Mouse (Mus musculus) hindbrain, embryonic 16.5 days (tissue): ENCODE data around the gene Cnot1. TPM values are rescaled to one million over a fixed set of nuclear protein-coding genes. Genes with fewer than 3 reads are reported as not detected.

Source experiments
- ATAC-seq: fragments of 200-750 bp; cut with Nextera tagmentation; 2 replicates; pipeline ENCODE4 v1.8.0; 2017; ENCODE audit warnings: moderate TSS enrichment, moderate library complexity
- H3K27ac ChIP-seq: fragments of 300-500 bp; sonication (generic); 2 replicates; pipeline ENCODE4 v1.5.1; 2014; ENCODE audit warnings: low read depth, mild to moderate bottlenecking, control low read depth, low read length, moderate library complexity
- H3K27me3 ChIP-seq: fragments of 300-500 bp; sonication (generic); replicated peaks from 2 replicates; pipeline ENCODE4 v1.6.1; 2014; ENCODE audit warnings: low read length; ENCODE audit not compliant: control insufficient read depth, insufficient read depth
- H3K36me3 ChIP-seq: fragments of 300-500 bp; sonication (generic); 2 replicates; pipeline ENCODE4 v1.6.1; 2014; ENCODE audit warnings: mild to moderate bottlenecking, low read length, moderate library complexity, mixed read lengths; ENCODE audit not compliant: control insufficient read depth, insufficient read depth
- H3K4me1 ChIP-seq: fragments of 300-500 bp; sonication (generic); 2 replicates; pipeline ENCODE4 v1.6.1; 2014; ENCODE audit warnings: low read depth, low read length; ENCODE audit not compliant: control insufficient read depth, insufficient read depth
- H3K4me2 ChIP-seq: fragments of 300-500 bp; sonication (generic); 2 replicates; pipeline ENCODE4 v1.6.1; 2014; ENCODE audit warnings: mild to moderate bottlenecking, low read length, control low read depth, moderate library complexity
- H3K4me3 ChIP-seq: fragments of 300-500 bp; sonication (generic); 2 replicates; pipeline ENCODE4 v1.5.1; 2014; ENCODE audit warnings: mild to moderate bottlenecking, low read length, control low read depth, moderate library complexity
- H3K9ac ChIP-seq: fragments of 300-500 bp; sonication (generic); 2 replicates; pipeline ENCODE4 v1.6.1; 2014; ENCODE audit warnings: low read depth, mild to moderate bottlenecking, control low read depth, low read length, moderate library complexity
- H3K9me3 ChIP-seq: fragments of 300-500 bp; sonication (generic); 2 replicates; pipeline ENCODE4 v1.6.1; 2014; ENCODE audit warnings: mild to moderate bottlenecking, low read length, moderate library complexity; ENCODE audit not compliant: control insufficient read depth
- WGBS: fragments of 180-500 bp; shearing (Covaris S2); extraction: QIAGEN DNeasy Blood & Tissue Kit; methylation state at CpG from one replicate; pipeline ENCODE4 v1.1.7; 2014; 5-methylcytosine and 5-hydroxymethylcytosine counted together
- polyA plus RNA-seq: library from polyadenylated mRNA; unstranded; fragments of >200 nt; fragmentation: Nextera tagmentation; extraction: Ambion mirVana; gene quantifications from 2 replicates; pipeline ENCODE4 v1.2.1, GENCODE M21; 2015

Cnot1 gene
- polyA plus RNA-seq, 1 experiment from 2014 or later: 31.3 TPM

DNA sequence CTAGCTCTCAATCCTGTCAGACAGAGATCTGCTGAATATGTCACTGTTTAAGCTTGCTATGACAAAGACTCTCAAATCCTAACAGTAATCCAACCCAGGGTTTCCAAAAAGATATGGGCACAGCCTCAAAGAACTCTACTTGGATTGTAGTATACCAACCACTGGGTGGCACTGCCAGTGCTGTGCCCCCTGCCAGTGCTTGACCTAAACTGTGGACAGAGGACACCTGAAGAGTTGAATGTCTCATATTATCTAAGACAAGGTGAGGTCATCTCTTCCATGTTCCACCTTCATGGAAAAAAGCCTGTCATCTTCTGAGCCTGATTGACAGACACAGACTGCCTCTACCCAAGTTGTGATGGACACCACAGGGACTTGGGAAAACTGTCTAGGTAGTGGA, 24.6 kb downstream of the Cnot1 start:
- Histone ChIP-seq H3K4me3 (no peak overlapping the region), H3K27me3 (no peaks in the 10 kb centered on the region), H3K4me1 (no peaks in the 10 kb centered on the region), H3K9me3 (0 out of 2 replicates have a peak, but pooled peaks cover 2% of the 10 kb centered on the region), H3K4me2 (no peak overlapping the region), H3K36me3 (peaks cover 29% of the 10 kb centered on the region), H3K9ac (no peak overlapping the region), H3K27ac (no peak overlapping the region)
- ATAC-seq: no peak

DNA sequence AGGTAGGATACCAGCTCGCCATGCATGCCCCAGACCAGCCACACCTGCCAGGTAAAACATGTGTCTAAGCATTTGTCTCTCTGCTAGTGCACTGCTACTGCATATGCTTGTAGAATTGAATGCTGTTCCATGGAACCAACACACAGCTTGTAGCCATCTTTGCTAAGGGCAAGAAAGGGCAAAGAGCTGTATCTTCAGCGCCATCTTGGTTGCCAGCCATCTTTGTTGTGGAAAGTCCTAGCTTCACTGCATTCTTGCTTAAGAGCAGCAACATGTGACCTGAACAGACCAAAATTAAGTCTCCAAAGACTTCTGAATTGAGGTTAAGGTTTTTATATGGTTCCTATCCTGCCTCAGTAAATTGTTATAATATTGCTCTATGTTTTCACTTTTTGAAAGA, 25.5 kb downstream of the Cnot1 start:
- H3K4me1 ChIP-seq: no peaks in the 10 kb centered on the region
- no peak for ATAC-seq
- 0 out of 2 replicates have a peak, but pooled peaks cover 2% of the 10 kb centered on the region for H3K9me3 ChIP-seq
- WGBS: 94% methylated on average over 2 of the region's 2 CpGs
- H3K4me3 ChIP-seq: no peak overlapping the region
- H3K27me3 ChIP-seq: no peaks in the 10 kb centered on the region
- no peak overlapping the region for H3K4me2 ChIP-seq
- H3K9ac ChIP-seq: no peak overlapping the region
- H3K27ac ChIP-seq: no peak overlapping the region
- H3K36me3 ChIP-seq: peaks cover 24% of the 10 kb centered on the region

DNA sequence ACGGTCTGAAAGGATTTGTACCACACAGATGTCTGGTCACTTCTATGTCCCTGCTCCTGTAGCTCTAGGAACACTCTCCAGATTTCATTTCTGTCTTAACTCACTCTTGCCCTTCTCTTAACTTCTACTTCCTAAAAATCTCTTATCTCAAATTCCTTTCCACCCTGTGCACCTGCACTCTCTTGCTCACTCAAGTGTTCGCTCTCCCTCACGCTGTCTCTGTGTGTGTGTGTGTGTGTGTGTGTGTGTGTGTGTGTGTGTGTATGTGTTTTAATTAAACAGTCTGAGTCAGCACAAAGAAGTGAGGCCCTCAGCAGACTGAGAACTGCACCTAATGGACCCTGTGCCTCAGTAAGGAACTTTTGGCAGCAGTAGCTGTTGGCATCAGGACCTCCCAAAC, 26.2 kb downstream of the Cnot1 start:
- H3K36me3 ChIP-seq: peaks cover 24% of the 10 kb centered on the region
- H3K4me1 ChIP-seq: no peaks in the 10 kb centered on the region
- 97% methylated on average over 3 of the region's 3 CpGs for WGBS
- no peaks in the 10 kb centered on the region for H3K27me3 ChIP-seq
- no peak overlapping the region for H3K9ac ChIP-seq
- H3K4me3 ChIP-seq: no peak overlapping the region
- ATAC-seq: no peak
- 0 out of 2 replicates have a peak, but pooled peaks cover 2% of the 10 kb centered on the region for H3K9me3 ChIP-seq
- H3K27ac ChIP-seq: no peak overlapping the region
- no peak overlapping the region for H3K4me2 ChIP-seq

DNA sequence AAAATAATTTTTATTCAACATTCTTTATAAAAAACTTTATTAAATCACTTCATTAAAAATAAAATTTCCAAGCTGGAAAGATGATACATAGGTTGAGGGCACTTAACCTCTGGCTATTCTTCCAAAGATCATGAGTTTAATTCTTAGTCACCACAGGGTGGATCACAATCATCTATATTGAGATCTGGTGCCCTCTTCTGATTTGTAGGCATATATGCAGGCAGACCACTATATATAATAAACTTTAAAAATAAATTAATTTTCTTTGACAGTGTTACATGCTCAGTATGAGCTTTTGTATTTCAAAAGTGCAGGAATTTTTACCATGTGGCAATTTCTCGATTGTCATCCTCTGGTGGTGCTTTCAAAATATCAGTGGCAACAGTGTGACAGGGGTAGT, 43.1 kb downstream of the Cnot1 start:
- H3K4me3 ChIP-seq: no peak overlapping the region
- H3K27me3 ChIP-seq: no peaks in the 10 kb centered on the region
- H3K9me3 ChIP-seq: no peaks in the 10 kb centered on the region
- H3K36me3 ChIP-seq: peaks cover 48% of the 10 kb centered on the region
- no peak for ATAC-seq
- no peak overlapping the region for H3K9ac ChIP-seq
- H3K4me1 ChIP-seq: no peaks in the 10 kb centered on the region
- no peak overlapping the region for H3K27ac ChIP-seq
- no peak overlapping the region for H3K4me2 ChIP-seq
- WGBS: 78% methylated on average over 1 of the region's 1 CpGs

DNA sequence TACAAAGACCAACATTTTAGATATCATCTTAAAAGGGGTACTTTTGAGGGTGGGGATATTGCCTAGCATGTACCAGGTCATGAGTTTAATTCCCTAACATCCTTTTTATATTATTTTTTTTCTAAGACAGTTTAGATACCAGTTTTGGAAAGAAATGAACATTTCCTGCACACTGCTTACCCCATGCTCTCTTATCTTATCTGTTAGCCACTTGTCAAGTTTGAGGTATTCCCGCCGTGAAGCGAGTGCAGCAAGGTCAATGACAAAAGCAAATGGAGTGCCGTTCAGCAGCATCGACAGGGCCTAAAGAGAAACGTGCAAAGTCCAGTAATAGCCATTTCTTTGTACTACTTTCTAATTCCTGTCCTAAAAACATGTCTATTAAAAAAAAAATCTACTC, 46.9 kb downstream of the Cnot1 start:
- Histone ChIP-seq H3K4me1 (no peaks in the 10 kb centered on the region), H3K27ac (no peak overlapping the region), H3K36me3 (peaks cover 34% of the 10 kb centered on the region), H3K9me3 (no peaks in the 10 kb centered on the region), H3K9ac (no peak overlapping the region), H3K4me2 (no peak overlapping the region), H3K4me3 (no peak overlapping the region), H3K27me3 (no peaks in the 10 kb centered on the region)
- ATAC-seq: no peak
- WGBS: 94% methylated on average over 6 of the region's 6 CpGs

DNA sequence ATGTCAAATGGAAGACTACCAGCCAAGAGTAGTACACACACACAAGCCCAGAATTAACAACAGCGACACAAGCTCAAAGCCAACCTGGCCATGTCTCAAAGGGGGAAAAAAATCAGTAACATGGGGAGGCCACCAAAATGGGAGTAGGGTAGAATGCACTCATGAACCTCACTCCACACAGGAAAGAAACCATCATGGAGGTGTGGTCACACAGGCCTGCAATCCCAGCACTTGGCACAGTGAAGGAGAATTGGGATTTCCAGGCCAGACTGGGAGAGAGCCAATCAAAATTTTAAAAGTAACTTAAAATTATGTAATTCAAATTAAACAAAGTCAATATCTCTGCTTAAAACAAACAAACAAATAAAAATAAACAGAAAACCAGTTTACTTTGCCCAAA, 55.3 kb downstream of the Cnot1 start:
- Histone ChIP-seq H3K36me3 (peaks cover 22% of the 10 kb centered on the region), H3K4me1 (no peaks in the 10 kb centered on the region), H3K27ac (no peak overlapping the region), H3K9ac (no peak overlapping the region), H3K27me3 (no peaks in the 10 kb centered on the region), H3K9me3 (no peaks in the 10 kb centered on the region), H3K4me3 (no peak overlapping the region), H3K4me2 (no peak overlapping the region)
- WGBS: 100% methylated on average over 1 of the region's 1 CpGs
- no peak for ATAC-seq

DNA sequence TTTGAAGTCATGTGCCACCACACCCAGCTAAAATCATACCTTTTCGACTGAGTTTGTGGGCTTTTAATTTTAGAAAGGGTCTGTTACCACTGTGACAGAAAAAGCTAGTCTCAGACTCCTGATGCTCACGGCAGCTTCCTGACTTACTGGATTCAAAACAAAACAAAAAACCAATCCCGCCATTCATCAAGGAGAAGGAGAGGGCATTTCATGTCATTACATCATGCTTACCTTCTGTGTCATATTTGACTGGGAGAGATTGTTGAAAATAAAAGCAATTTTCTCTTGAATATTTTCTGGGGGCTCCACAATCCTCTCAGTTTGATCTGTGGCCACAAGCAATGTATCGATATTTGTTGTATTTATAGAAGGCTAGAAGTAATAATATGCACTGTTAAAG, 59.2 kb downstream of the Cnot1 start:
- H3K36me3 ChIP-seq: peaks cover 45% of the 10 kb centered on the region
- H3K27me3 ChIP-seq: no peaks in the 10 kb centered on the region
- H3K4me2 ChIP-seq: no peak overlapping the region
- H3K9ac ChIP-seq: no peak overlapping the region
- WGBS: 92% methylated on average over 4 of the region's 4 CpGs
- no peaks in the 10 kb centered on the region for H3K9me3 ChIP-seq
- H3K27ac ChIP-seq: no peak overlapping the region
- no peak overlapping the region for H3K4me3 ChIP-seq
- ATAC-seq: no peak
- H3K4me1 ChIP-seq: no peaks in the 10 kb centered on the region

DNA sequence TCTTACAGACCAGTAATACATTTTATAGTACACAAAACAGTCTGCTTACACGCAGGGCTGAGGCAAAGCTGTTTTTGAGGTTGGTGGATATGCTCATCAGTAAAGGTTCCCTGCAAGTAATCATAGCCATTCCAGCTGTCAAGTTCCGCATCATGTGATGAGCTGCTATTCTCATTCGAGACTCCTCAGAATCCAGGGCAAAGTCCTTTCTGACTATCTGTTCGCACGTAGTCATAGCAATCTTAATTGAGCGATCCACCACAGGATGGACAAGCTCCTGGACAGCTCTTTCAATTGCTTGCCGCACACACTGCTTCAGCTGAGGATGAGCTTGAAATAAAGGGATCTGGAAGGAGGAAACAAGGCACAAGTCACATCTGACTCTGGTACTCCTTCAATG, 65.5 kb downstream of the Cnot1 start:
- Histone ChIP-seq H3K9ac (no peak overlapping the region), H3K4me3 (no peak overlapping the region), H3K27ac (no peak overlapping the region), H3K27me3 (no peaks in the 10 kb centered on the region), H3K4me1 (no peaks in the 10 kb centered on the region), H3K9me3 (no peaks in the 10 kb centered on the region), H3K36me3 (peaks cover 50% of the 10 kb centered on the region), H3K4me2 (no peak overlapping the region)
- ATAC-seq: no peak
- WGBS: 91% methylated on average over 7 of the region's 7 CpGs

DNA sequence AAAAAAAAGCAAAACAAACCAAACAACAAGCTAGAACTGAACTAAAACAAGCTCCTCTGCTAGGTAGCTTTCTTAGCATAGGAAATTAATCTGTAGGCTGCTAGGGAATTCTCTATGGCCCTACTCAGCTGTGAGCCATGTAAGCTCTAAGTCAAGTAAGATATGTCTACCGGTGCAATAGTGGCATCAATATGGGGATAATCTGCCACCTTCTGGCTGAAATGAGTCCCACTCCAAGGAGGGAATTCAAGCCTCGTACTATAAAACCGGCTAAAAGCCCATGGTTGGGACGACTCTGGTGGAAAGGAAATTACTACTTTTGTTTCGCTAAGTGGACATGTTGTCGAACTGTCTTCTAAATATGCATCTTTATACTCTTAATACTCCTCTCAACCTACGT, 68.7 kb downstream of the Cnot1 start:
- no peaks in the 10 kb centered on the region for H3K27me3 ChIP-seq
- H3K4me2 ChIP-seq: no peak overlapping the region
- no peak overlapping the region for H3K4me3 ChIP-seq
- no peaks in the 10 kb centered on the region for H3K9me3 ChIP-seq
- no peak overlapping the region for H3K9ac ChIP-seq
- no peak for ATAC-seq
- H3K27ac ChIP-seq: no peak overlapping the region
- H3K36me3 ChIP-seq: peaks cover 35% of the 10 kb centered on the region
- 77% methylated on average over 7 of the region's 7 CpGs for WGBS
- no peaks in the 10 kb centered on the region for H3K4me1 ChIP-seq

DNA sequence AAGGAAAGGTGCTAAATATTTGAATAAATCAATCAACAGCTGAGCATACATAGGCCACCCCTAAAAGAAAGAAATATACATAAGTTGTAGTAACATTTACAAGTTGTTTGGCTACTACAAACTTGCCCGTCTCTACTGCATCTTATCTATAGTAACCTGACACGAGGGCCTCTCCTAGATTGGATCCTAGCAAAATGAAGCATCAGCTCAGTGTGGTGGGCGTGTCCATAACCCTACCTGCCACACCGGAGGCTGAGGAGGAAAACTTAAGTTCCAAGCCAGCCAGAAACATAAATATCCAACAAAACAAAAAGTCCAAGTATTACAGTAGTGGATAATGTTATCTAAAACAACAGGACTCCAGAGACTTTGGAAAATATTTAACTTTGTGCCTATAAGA, 79.6 kb downstream of the Cnot1 start:
- peaks cover 49% of the 10 kb centered on the region for H3K36me3 ChIP-seq
- no peak overlapping the region for H3K9ac ChIP-seq
- ATAC-seq: no peak
- no peak overlapping the region for H3K4me2 ChIP-seq
- H3K27me3 ChIP-seq: no peaks in the 10 kb centered on the region
- no peaks in the 10 kb centered on the region for H3K9me3 ChIP-seq
- no peak overlapping the region for H3K4me3 ChIP-seq
- H3K4me1 ChIP-seq: no peaks in the 10 kb centered on the region
- 91% methylated on average over 4 of the region's 4 CpGs for whole genome bisulfite sequencing
- H3K27ac ChIP-seq: no peak overlapping the region
